Mouse (Mus musculus): ENCODE measurements around the gene Tmprss11g. TPM values are rescaled to one million over a fixed set of nuclear protein-coding genes. Genes with fewer than 3 reads are reported as not detected.

Gene Tmprss11g
- total RNA-seq (2023), result not detected

DNA sequence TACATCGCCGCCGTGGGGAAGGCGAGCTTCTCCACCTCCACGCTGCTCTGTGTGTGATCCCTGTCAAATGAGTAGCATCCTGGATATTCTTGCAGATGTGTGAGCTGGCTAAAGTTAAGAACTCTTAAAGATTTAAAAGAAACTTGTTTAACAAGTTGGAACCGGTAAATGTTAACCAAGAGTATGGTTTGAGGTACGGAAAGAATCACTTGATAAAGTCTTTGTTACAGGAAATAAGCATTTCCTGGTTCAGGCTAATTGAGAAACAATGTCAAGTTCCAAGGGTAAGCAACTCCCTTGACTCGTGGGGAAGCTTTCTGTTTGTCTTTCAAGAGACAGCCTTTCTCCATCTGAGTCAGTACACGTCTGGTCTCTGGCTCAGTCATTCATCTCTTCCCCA is at the start of gene Tmprss11g:
Gene Tmprss11g (minus strand): TSS at position 101 of the 400 bp plus-strand sequence.

DNA sequence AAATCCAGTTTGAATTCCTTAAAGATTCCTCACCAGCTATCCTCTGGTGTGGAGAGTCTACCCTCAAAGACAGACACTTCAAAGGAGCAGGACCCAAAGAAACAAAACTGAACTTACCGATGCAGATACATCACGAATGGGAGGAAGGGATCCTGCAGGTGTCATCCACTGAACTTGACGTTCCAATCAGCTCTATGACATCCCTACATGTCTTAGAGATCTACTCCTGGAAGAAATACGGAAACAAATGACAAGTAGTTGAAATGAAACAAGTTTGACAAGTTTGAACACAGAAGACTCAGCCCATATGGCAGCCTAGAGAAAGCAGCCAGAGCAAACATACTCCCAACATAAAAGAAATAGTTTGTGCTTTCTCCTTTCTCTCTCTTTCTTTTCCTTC is 49.5 kb downstream of the Tmprss11g start, which contains the start of gene Tmprss11a:
Gene Tmprss11a (minus strand): TSS at position 101 of the 400 bp plus-strand sequence.

Other genes with a start within 250 kb of the Tmprss11g start
- not detected for gene Tmprss11c, start 229.3 kb downstream of the Tmprss11g start, total RNA-seq (2023)
- gene Tmprss11d, start 145.2 kb downstream of the Tmprss11g start, total RNA-seq (2023), result not detected
- not detected for gene Tmprss11a, start 49.6 kb downstream of the Tmprss11g start, total RNA-seq (2023)
- gene Tmprss11f, start 113.8 kb upstream of the Tmprss11g start, total RNA-seq (2023), result not detected
- not detected for gene Tmprss11b, start 157.8 kb upstream of the Tmprss11g start, total RNA-seq (2023)
- gene Tmprss11e, start 227.2 kb upstream of the Tmprss11g start, total RNA-seq (2023), result not detected